8 mouse cellular contexts compared by ENCODE assay signal in genomic region chr11:5099576-5100183, GRCm38 (mm10). TPM values are rescaled to one million over a fixed set of nuclear protein-coding genes. Genes with fewer than 3 reads are reported as not detected.
DNase-seq lines count a peak whose midpoint lies in the region; ATAC-seq and TF ChIP-seq lines count a peak whose summit lies in the region.

No protein-coding gene starts in this region.

- under 1% methylated on average over 28 of the region's 31 CpGs for WGBS in forebrain, embryonic 14.5 days
- under 1% methylated on average over 28 of the region's 31 CpGs for WGBS in neural tube, embryonic 14.5 days

- no peak for TF ChIP-seq POLR2A in ES-Bruce4 (IDR thresholded peaks at IDR 0.05; ENCODE audit: insufficient read depth, low read length)
- TF ChIP-seq POLR2A in testis, adult 2 months (IDR thresholded peaks at IDR 0.05; ENCODE audit: control insufficient read depth, low read depth, low read length), result peak; percentile 88

- H3K4me3 ChIP-seq in ES-Bruce4 (ENCODE audit: low read depth, low read length), result peak overlapping the region; percentile 80
- peak overlapping the region; percentile 88 for H3K4me3 ChIP-seq in forebrain, embryonic 14.5 days (ENCODE audit: low read depth, low read length)
- peak overlapping the region; percentile 100 for H3K4me3 ChIP-seq in neural tube, embryonic 14.5 days (ENCODE audit: low read depth, low read length)
- H3K4me3 ChIP-seq in testis, adult 2 months (ENCODE audit: control insufficient read depth, low read depth, low read length), result peak overlapping the region; percentile 88

- H3K27me3 ChIP-seq in ES-Bruce4 (ENCODE audit: control insufficient read depth, insufficient read depth, low read length, poor library complexity, severe bottlenecking), result no peaks in the 10 kb centered on the region
- H3K27me3 ChIP-seq in forebrain, embryonic 14.5 days (replicated peaks; ENCODE audit: control insufficient read depth, insufficient read depth, low read length), result no peaks in the 10 kb centered on the region
- H3K27me3 ChIP-seq in neural tube, embryonic 14.5 days (ENCODE audit: control insufficient read depth, insufficient read depth, low read length), result no peaks in the 10 kb centered on the region
- no peaks in the 10 kb centered on the region for H3K27me3 ChIP-seq in testis, adult 2 months (ENCODE audit: control insufficient read depth, insufficient read depth, low read length)

- peak overlapping the region; percentile 57 for H3K27ac ChIP-seq in ES-Bruce4 (ENCODE audit: insufficient read depth, low read length)
- peak overlapping the region; percentile 97 for H3K27ac ChIP-seq in forebrain, embryonic 14.5 days (ENCODE audit: low read depth, low read length)
- H3K27ac ChIP-seq in neural tube, embryonic 14.5 days (ENCODE audit: low read depth, low read length), result peak overlapping the region; percentile 99
- H3K27ac ChIP-seq in testis, adult 2 months (ENCODE audit: control insufficient read depth, insufficient read depth, low read depth, low read length), result peak overlapping the region; percentile 98

- intact Hi-C loops in heart, postnatal 25 days (cut with DNase I), result loop anchor here (2.0 kb wide), 1 partner anchor 35 kb away; the partner anchor contains the start of gene Gas2l1

- peaks cover 3% of the 10 kb centered on the region for H3K4me1 ChIP-seq in ES-Bruce4 (ENCODE audit: control insufficient read depth, insufficient read depth, low read length)
- H3K4me1 ChIP-seq in forebrain, embryonic 14.5 days (ENCODE audit: control insufficient read depth, insufficient read depth, low read length), result peaks cover 24% of the 10 kb centered on the region
- H3K4me1 ChIP-seq in neural tube, embryonic 14.5 days (ENCODE audit: control insufficient read depth, insufficient read depth, low read length), result peaks cover 29% of the 10 kb centered on the region
- peaks cover 10% of the 10 kb centered on the region for H3K4me1 ChIP-seq in testis, adult 2 months (ENCODE audit: control insufficient read depth, insufficient read depth, low read length)

- no peak for TF ChIP-seq CTCF in ES-Bruce4 (IDR thresholded peaks at IDR 0.05; ENCODE audit: low read depth, low read length)
- TF ChIP-seq CTCF in testis, adult 2 months (IDR thresholded peaks at IDR 0.05; ENCODE audit: control insufficient read depth, insufficient read depth, insufficient replicate concordance, low read depth, low read length), result no peak

- H3K9me3 ChIP-seq in ES-Bruce4 (replicated peaks; ENCODE audit: control insufficient read depth, insufficient read depth, low read length, poor library complexity, severe bottlenecking), result no peaks in the 10 kb centered on the region
- no peaks in the 10 kb centered on the region for H3K9me3 ChIP-seq in forebrain, embryonic 14.5 days (replicated peaks; ENCODE audit: control insufficient read depth, low read length)
- no peaks in the 10 kb centered on the region for H3K9me3 ChIP-seq in neural tube, embryonic 14.5 days (ENCODE audit: control insufficient read depth, low read length)

- peak; percentile 90 for DNase-seq in forebrain, embryonic 14.5 days (ENCODE audit: low spot score)
- DNase-seq in heart, postnatal 25 days (ENCODE audit: low spot score), result peak; percentile 68
- DNase-seq in layer of hippocampus, adult 18-20 months (ENCODE audit: low spot score in 2 of 2), result peak; percentile 66 to 85
- peak; percentile 86 to 89 for DNase-seq in lung, adult 18-20 months

- peaks cover 4% of the 10 kb centered on the region for H3K36me3 ChIP-seq in ES-Bruce4 (ENCODE audit: control insufficient read depth, insufficient read depth, low read length, poor library complexity, severe bottlenecking)
- H3K36me3 ChIP-seq in forebrain, embryonic 14.5 days (ENCODE audit: control insufficient read depth, insufficient read depth, low read length), result peaks cover 6% of the 10 kb centered on the region; the same call in 1 of the 2 replicates
- H3K36me3 ChIP-seq in neural tube, embryonic 14.5 days (ENCODE audit: control insufficient read depth, insufficient read depth, low read length), result no peaks in the 10 kb centered on the region
- peaks cover 2% of the 10 kb centered on the region; the same call in 1 of the 2 replicates for H3K36me3 ChIP-seq in testis, adult 2 months (ENCODE audit: control insufficient read depth, insufficient read depth, low read length)

- 0 out of 2 replicates have a peak, but pooled peaks have one; percentile 13 for TF ChIP-seq EP300 in ES-Bruce4 (IDR thresholded peaks at IDR 0.05; ENCODE audit: insufficient read depth, low read depth, low read length)

- H3K4me2 ChIP-seq in forebrain, embryonic 14.5 days (ENCODE audit: low read length), result peak overlapping the region; percentile 71
- H3K4me2 ChIP-seq in neural tube, embryonic 14.5 days (ENCODE audit: low read depth, low read length), result peak overlapping the region; percentile 80

- peak; percentile 21; the same call in 1 of the 2 replicates for ATAC-seq in cerebellum, adult (ENCODE audit: insufficient number of reproducible peaks, low FRiP score, low TSS enrichment)
- ATAC-seq in forebrain, embryonic 14.5 days, result peak; percentile 74
- peak; percentile 74 for ATAC-seq in neural tube, embryonic 14.5 days (ENCODE audit: low read depth)

- peak overlapping the region; percentile 99 for H3K9ac ChIP-seq in ES-Bruce4 (ENCODE audit: low read depth, poor library complexity, severe bottlenecking)
- H3K9ac ChIP-seq in forebrain, embryonic 14.5 days (ENCODE audit: low read length), result peak overlapping the region; percentile 89
- H3K9ac ChIP-seq in neural tube, embryonic 14.5 days (replicated peaks; ENCODE audit: low read depth, low read length), result peak overlapping the region; percentile 96

RNA-seq across cellular contexts. Expression of gene Ewsr1, which starts 0.6 kb away (rescaled TPM):
- polyA plus RNA-seq in ES-Bruce4 (2011; ENCODE audit: insufficient read depth, insufficient read length, low read depth, missing spikeins), result 1,045 and 1,093 TPM in 2 replicates
- 433 and 469 TPM in 2 replicates for polyA plus RNA-seq in forebrain, embryonic 14.5 days (2014; fragmentation: Nextera tagmentation; extraction: Ambion mirVana)
- total RNA-seq in heart, postnatal 25 days (2021), result 10 to 100 TPM; 95.7 to 96.0 TPM
- 100 to 1,000 TPM; 299 to 320 TPM for total RNA-seq in layer of hippocampus, adult 18-20 months (2021)
- polyA plus RNA-seq in neural tube, embryonic 14.5 days (2014; fragmentation: Nextera tagmentation; extraction: Ambion mirVana), result 320 and 364 TPM in 2 replicates
- 433 and 510 TPM in 2 replicates for polyA plus RNA-seq in testis, adult 2 months (2012; rRNA removed)

RNA-seq across cellular contexts. Expression of gene Rhbdd3, which starts 1.0 kb away (rescaled TPM):
- 18.3 and 20.3 TPM in 2 replicates for polyA plus RNA-seq in ES-Bruce4 (2011; ENCODE audit: insufficient read depth, insufficient read length, low read depth, missing spikeins)
- 28.9 and 31.8 TPM in 2 replicates for polyA plus RNA-seq in forebrain, embryonic 14.5 days (2014; fragmentation: Nextera tagmentation; extraction: Ambion mirVana)
- total RNA-seq in heart, postnatal 25 days (2021), result 10 to 100 TPM; 21.4 to 21.6 TPM
- 10 to 100 TPM; 20.8 to 21.8 TPM for total RNA-seq in layer of hippocampus, adult 18-20 months (2021)
- 33.1 and 34.4 TPM in 2 replicates for polyA plus RNA-seq in neural tube, embryonic 14.5 days (2014; fragmentation: Nextera tagmentation; extraction: Ambion mirVana)
- polyA plus RNA-seq in testis, adult 2 months (2012; rRNA removed), result 232 and 237 TPM in 2 replicates

RNA-seq across cellular contexts. Expression of gene Gas2l1, which starts 34.6 kb away (rescaled TPM):
- polyA plus RNA-seq in ES-Bruce4 (2011; ENCODE audit: insufficient read depth, insufficient read length, low read depth, missing spikeins), result 28.4 and 31.8 TPM in 2 replicates
- 14.4 and 20.4 TPM in 2 replicates for polyA plus RNA-seq in forebrain, embryonic 14.5 days (2014; fragmentation: Nextera tagmentation; extraction: Ambion mirVana)
- 10 to 100 TPM; 19.0 to 21.2 TPM for total RNA-seq in heart, postnatal 25 days (2021)
- total RNA-seq in layer of hippocampus, adult 18-20 months (2021), result 100 to 1,000 TPM in 1 of 2 experiments, 10 to 100 TPM in 1; 96.6 to 106 TPM
- 24.9 and 25.1 TPM in 2 replicates for polyA plus RNA-seq in neural tube, embryonic 14.5 days (2014; fragmentation: Nextera tagmentation; extraction: Ambion mirVana)
- 116 and 124 TPM in 2 replicates for polyA plus RNA-seq in testis, adult 2 months (2012; rRNA removed)

RNA-seq across cellular contexts. Expression of gene Rasl10a, which starts 41.8 kb away (rescaled TPM):
- polyA plus RNA-seq in ES-Bruce4 (2011; ENCODE audit: insufficient read depth, insufficient read length, low read depth, missing spikeins), result 4.2 and 4.4 TPM in 2 replicates
- 0.25 and 0.53 TPM in 2 replicates for polyA plus RNA-seq in forebrain, embryonic 14.5 days (2014; fragmentation: Nextera tagmentation; extraction: Ambion mirVana)
- 1 to 10 TPM; 2.4 to 5.3 TPM for total RNA-seq in heart, postnatal 25 days (2021)
- total RNA-seq in layer of hippocampus, adult 18-20 months (2021), result 100 to 1,000 TPM in 1 of 2 experiments, 10 to 100 TPM in 1; 88.1 to 109 TPM
- 1.3 and 1.8 TPM in 2 replicates for polyA plus RNA-seq in neural tube, embryonic 14.5 days (2014; fragmentation: Nextera tagmentation; extraction: Ambion mirVana)
- polyA plus RNA-seq in testis, adult 2 months (2012; rRNA removed), result 2.5 and 3.9 TPM in 2 replicates

RNA-seq across cellular contexts. Expression of gene Emid1, which starts 52.4 kb away (rescaled TPM):
- 5.9 and 6.7 TPM in 2 replicates for polyA plus RNA-seq in ES-Bruce4 (2011; ENCODE audit: insufficient read depth, insufficient read length, low read depth, missing spikeins)
- 13.0 and 15.1 TPM in 2 replicates for polyA plus RNA-seq in forebrain, embryonic 14.5 days (2014; fragmentation: Nextera tagmentation; extraction: Ambion mirVana)
- total RNA-seq in heart, postnatal 25 days (2021), result 1 to 10 TPM; 2.1 to 2.2 TPM
- 1 to 10 TPM; 3.3 to 3.7 TPM for total RNA-seq in layer of hippocampus, adult 18-20 months (2021)
- 16.8 and 19.3 TPM in 2 replicates for polyA plus RNA-seq in neural tube, embryonic 14.5 days (2014; fragmentation: Nextera tagmentation; extraction: Ambion mirVana)
- polyA plus RNA-seq in testis, adult 2 months (2012; rRNA removed), result 4.0 and 5.2 TPM in 2 replicates

Comparison
In these comparisons a context has a peak if more than half of its experiments do, and no peak if none do; other contexts are left out.
1. Peak in every context shown above with its lines: DNase-seq, ATAC-seq, H3K4me3 ChIP-seq and H3K27ac ChIP-seq.
2. ATAC-seq: peak in every context shown above with its lines; median percentile 74 in forebrain, embryonic 14.5 days; 74 in neural tube, embryonic 14.5 days; 21 in cerebellum, adult.